Mouse (Mus musculus) brain, embryonic 14.5 days (tissue): ENCODE results near the gene Rab26.
A peak's percentile ranks its signal among the peaks of the same experiment; 100 is the strongest.

Source experiments
- CTCF ChIP-seq: fragments of 200-500 bp; IDR thresholded peaks from 2 replicates; pipeline ENCODE4 v1.5.1; 2012; ENCODE audit warnings: inconsistent platforms, mild to moderate bottlenecking, moderate library complexity, borderline replicate concordance; ENCODE audit not compliant: insufficient read depth, insufficient read length; ENCODE audit errors: extremely low read depth
- POLR2A ChIP-seq: fragments of 200-500 bp; IDR thresholded peaks from 2 replicates; pipeline ENCODE4 v1.6.1; 2012; ENCODE audit warnings: mild to moderate bottlenecking, inconsistent platforms, borderline replicate concordance; ENCODE audit not compliant: poor library complexity, insufficient read depth, insufficient read length, severe bottlenecking; ENCODE audit errors: extremely low read depth

DNA sequence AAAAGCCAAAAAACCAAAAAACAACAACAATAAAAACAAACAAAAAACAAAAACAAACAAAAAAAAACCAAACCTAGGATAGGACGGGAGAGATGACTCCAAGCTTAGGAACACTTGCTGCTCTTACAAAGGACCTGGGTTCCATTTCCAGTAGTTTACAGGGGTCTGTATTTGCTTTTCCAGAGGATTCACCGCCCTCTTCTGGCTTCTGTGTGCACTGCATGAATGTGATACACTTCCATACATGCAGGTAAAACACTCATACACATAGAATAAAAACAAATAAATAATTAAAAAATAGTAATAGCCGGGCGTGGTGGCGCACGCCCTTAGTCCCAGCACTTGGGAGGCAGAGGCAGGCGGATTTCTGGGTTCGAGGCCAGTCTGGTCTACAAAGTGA lies 4.9 kb upstream of the Rab26 start:
- TF ChIP-seq CTCF: peak; percentile 50; the same call in 1 of the 2 replicates
- no peak for TF ChIP-seq POLR2A
